Mouse (Mus musculus) kidney, adult 2 months (tissue): ENCODE measurements around the gene Tln2.

Experiments used
- CTCF ChIP-seq: fragments of 200-500 bp; conservative IDR thresholded peaks from 2 replicates; pipeline ENCODE4 v1.5.1; 2011; ENCODE audit warnings: low read depth, mild to moderate bottlenecking, control low read depth, low read length, moderate library complexity, mixed read lengths; ENCODE audit not compliant: insufficient read depth, insufficient read length
- POLR2A ChIP-seq: fragments of 200-500 bp; IDR thresholded peaks from one replicate; pipeline ENCODE4 v1.6.1; 2011; ENCODE audit warnings: low read depth, low read length, control low read depth

GRCm38 (mm10) chr9:67240456-67240855 is 319.0 kb downstream of the Tln2 start:
- no peak for TF ChIP-seq POLR2A
- no peak for TF ChIP-seq CTCF
